Mouse (Mus musculus) limb, embryonic 15.5 days (tissue): ENCODE data around the gene Rab27a. TPM values are rescaled to one million over a fixed set of nuclear protein-coding genes. Genes with fewer than 3 reads are reported as not detected.
"Not testable (repeated sequence)": the region's sequence is repeated elsewhere in the genome, so short reads cannot be mapped to it uniquely, and the experiment has no call there.

Experiments
- ATAC-seq: fragments of 200-750 bp; cut with Nextera tagmentation; 2 replicates; pipeline ENCODE4 v1.8.0; 2017; ENCODE audit warnings: low read depth, moderate TSS enrichment; ENCODE audit not compliant: insufficient number of reproducible peaks, low FRiP score, low TSS enrichment
- H3K27ac ChIP-seq: fragments of 300-500 bp; sonication (generic); 2 replicates; pipeline ENCODE4 v1.5.1; 2015; ENCODE audit warnings: moderate library complexity, mild to moderate bottlenecking, inconsistent platforms
- H3K27me3 ChIP-seq: fragments of 300-500 bp; sonication (generic); 2 replicates; pipeline ENCODE4 v1.6.1; 2015; ENCODE audit warnings: inconsistent platforms
- H3K36me3 ChIP-seq: fragments of 300-500 bp; sonication (generic); 2 replicates; pipeline ENCODE4 v1.6.1; 2015; ENCODE audit warnings: inconsistent platforms
- H3K4me1 ChIP-seq: fragments of 300-500 bp; sonication (generic); 2 replicates; pipeline ENCODE4 v1.6.1; 2015; ENCODE audit warnings: inconsistent platforms
- H3K4me2 ChIP-seq: fragments of 300-500 bp; sonication (generic); 2 replicates; pipeline ENCODE4 v1.6.1; 2015; ENCODE audit warnings: mild to moderate bottlenecking, inconsistent platforms
- H3K4me3 ChIP-seq: fragments of 300-500 bp; sonication (generic); 2 replicates; pipeline ENCODE4 v1.5.1; 2015; ENCODE audit warnings: mild to moderate bottlenecking, inconsistent platforms
- H3K9ac ChIP-seq: fragments of 300-500 bp; sonication (generic); 2 replicates; pipeline ENCODE4 v1.6.1; 2015; ENCODE audit warnings: inconsistent platforms
- H3K9me3 ChIP-seq: fragments of 300-500 bp; sonication (generic); 2 replicates; pipeline ENCODE4 v1.6.1; 2016; ENCODE audit warnings: inconsistent platforms
- WGBS: fragments of 180-500 bp; shearing (Covaris S2); methylation state at CpG from one replicate; pipeline ENCODE4 v1.1.7; 2015; 5-methylcytosine and 5-hydroxymethylcytosine counted together
- polyA plus RNA-seq: library from polyadenylated mRNA; unstranded; fragments of >200 nt; fragmentation: Nextera tagmentation; extraction: Ambion mirVana; gene quantifications from 2 replicates; pipeline ENCODE4 v1.2.1, GENCODE M21; 2015

The Rab27a gene
- polyA plus RNA-seq, 1 experiment from 2014 or later = 7.1 TPM

DNA sequence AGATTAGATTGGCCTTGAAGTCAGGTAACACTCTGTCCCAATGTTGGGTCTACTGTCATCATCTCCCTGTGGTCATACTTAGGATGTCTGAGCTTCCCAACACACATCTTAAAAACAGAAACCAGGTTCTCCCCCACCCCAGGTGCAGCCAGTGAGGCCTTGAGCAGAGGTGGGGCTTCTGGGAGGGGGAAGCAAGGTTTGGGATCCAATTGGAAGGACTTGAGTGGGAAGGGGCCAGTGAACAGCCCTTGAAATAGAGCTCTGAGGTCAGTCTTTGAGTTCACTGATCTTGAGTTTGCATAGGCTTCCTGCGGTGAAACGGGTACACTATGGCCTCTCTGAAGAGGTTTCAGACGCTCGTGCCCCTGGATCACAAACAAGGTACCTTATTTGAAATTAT is 57.5 kb downstream of the Rab27a start, which contains the start of gene Gm20509:
TSS of gene Gm20509 (plus strand) at position 290 of the 400 bp plus-strand sequence.
- peak within 1 kb of the TSS; percentile 88 for H3K4me2 ChIP-seq
- peak within 1 kb of the TSS; percentile 28; the same call in 1 of the 2 replicates for H3K9ac ChIP-seq
- H3K36me3 ChIP-seq = no peaks in the 10 kb centered on the region
- ATAC-seq = no peak
- H3K9me3 ChIP-seq = no peaks in the 10 kb centered on the region
- peaks cover 10% of the 10 kb centered on the region for H3K4me1 ChIP-seq
- peak within 1 kb of the TSS; percentile 42 for H3K4me3 ChIP-seq
- no peak within 1 kb of the TSS for H3K27ac ChIP-seq
- 95% methylated on average over 4 of the region's 4 CpGs for WGBS
- H3K27me3 ChIP-seq = peaks cover 26% of the 10 kb centered on the region

DNA sequence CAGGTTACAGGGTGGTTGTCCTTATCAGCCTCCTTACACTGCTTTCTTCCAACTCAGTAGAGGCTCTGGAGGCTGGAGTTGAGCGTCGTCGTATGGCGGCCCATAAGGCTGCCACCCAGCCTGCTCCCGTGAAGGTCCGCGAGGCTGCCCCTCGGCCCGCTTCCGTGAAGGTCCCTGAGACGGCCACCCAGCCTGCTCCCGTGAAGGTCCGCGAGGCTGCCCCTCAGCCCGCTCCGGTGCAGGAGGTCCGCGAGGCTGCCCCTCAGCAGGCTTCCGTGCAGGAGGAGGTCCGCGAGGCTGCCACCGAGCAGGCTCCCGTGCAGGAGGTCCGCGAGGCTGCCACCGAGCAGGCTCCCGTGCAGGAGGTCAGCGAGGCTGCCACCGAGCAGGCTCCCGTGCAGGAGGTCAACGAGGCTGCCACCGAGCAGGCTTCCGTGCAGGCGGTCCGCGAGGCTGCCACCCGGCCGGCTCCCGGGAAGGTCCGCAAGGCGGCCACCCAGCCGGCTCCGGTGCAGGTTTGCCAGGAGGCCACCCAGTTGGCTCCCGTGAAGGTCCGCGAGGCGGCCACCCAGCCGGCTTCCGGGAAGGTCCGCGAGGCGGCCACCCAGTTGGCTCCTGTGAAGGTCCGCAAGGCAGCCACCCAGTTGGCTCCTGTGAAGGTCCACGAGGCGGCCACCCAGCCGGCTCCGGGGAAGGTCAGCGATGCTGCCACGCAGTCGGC is 58.7 kb downstream of the Rab27a start:
- Histone ChIP-seq H3K9me3 (no peaks in the 10 kb centered on the region), H3K36me3 (no peaks in the 10 kb centered on the region), H3K4me1 (peaks cover 10% of the 10 kb centered on the region), H3K4me2 (peak overlapping the region; percentile 88), H3K9ac (peak overlapping the region; percentile 28; the same call in 1 of the 2 replicates), H3K4me3 (peak overlapping the region; percentile 42), H3K27me3 (peaks cover 26% of the 10 kb centered on the region), H3K27ac (no peak overlapping the region)
- ATAC-seq = no peak
- 4% methylated on average over 60 of the region's 60 CpGs for WGBS

DNA sequence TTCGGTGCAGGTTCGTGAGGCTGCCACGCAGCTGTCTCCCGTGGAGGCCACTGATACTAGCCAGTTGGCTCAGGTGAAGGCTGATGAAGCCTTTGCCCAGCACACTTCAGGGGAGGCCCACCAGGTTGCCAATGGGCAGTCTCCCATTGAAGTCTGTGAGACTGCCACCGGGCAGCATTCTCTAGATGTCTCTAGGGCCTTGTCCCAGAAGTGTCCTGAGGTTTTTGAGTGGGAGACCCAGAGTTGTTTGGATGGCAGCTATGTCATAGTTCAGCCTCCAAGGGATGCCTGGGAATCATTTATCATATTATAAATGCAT is 59.2 kb downstream of the Rab27a start:
- Histone ChIP-seq H3K36me3 (no peaks in the 10 kb centered on the region), H3K4me3 (peak overlapping the region; percentile 42), H3K4me2 (peak overlapping the region; percentile 88), H3K4me1 (peaks cover 10% of the 10 kb centered on the region), H3K9me3 (no peaks in the 10 kb centered on the region), H3K27me3 (peaks cover 26% of the 10 kb centered on the region), H3K27ac (no peak overlapping the region), H3K9ac (peak overlapping the region; percentile 28; the same call in 1 of the 2 replicates)
- no peak for ATAC-seq
- WGBS = 31% methylated on average over 5 of the region's 5 CpGs

DNA sequence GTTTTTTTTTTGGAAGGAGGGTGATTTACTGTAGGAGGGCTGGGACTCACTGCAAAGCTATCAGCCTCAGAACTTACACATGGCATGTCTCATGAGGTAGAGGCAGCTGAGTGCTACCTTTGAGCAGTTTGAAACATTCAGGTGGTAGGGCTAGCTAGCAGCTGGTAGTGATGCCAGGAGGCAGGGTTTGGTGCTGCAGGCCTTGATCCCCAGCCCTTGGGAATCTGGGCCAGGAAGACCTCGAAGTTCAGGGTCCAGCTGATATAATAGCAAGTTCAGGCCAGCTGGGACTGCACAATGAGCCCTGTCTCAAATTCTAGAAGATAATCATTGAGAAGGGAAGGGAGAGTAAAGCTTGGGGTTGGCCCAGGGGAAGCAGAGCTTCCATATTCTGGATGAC is 60.5 kb downstream of the Rab27a start:
- Histone ChIP-seq H3K4me2 (no peak overlapping the region), H3K9ac (no peak overlapping the region), H3K36me3 (no peaks in the 10 kb centered on the region), H3K4me3 (no peak overlapping the region), H3K27me3 (peaks cover 26% of the 10 kb centered on the region), H3K9me3 (no peaks in the 10 kb centered on the region), H3K4me1 (peaks cover 10% of the 10 kb centered on the region), H3K27ac (no peak overlapping the region)
- 71% methylated on average over 1 of the region's 1 CpGs for WGBS
- ATAC-seq = no peak

DNA sequence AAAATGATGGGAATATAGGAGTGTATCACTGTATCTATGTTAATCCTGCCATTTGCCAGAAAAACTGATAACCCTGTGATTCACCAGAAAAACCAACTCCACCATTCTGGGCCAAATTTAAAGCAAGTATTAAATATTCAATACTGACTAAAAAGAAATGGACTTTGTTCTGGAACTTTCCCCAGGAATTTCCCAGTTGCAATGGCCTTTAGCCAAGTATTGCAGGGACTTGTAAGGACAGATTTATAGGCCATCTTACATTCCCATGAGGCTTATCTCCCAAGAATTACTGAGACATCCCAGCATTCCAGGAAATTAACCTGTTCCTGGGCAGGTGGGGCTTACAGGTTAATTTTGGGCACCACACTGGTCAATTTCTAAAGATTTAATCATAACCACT is 61.1 kb downstream of the Rab27a start:
- peaks cover 26% of the 10 kb centered on the region for H3K27me3 ChIP-seq
- no peak for ATAC-seq

DNA sequence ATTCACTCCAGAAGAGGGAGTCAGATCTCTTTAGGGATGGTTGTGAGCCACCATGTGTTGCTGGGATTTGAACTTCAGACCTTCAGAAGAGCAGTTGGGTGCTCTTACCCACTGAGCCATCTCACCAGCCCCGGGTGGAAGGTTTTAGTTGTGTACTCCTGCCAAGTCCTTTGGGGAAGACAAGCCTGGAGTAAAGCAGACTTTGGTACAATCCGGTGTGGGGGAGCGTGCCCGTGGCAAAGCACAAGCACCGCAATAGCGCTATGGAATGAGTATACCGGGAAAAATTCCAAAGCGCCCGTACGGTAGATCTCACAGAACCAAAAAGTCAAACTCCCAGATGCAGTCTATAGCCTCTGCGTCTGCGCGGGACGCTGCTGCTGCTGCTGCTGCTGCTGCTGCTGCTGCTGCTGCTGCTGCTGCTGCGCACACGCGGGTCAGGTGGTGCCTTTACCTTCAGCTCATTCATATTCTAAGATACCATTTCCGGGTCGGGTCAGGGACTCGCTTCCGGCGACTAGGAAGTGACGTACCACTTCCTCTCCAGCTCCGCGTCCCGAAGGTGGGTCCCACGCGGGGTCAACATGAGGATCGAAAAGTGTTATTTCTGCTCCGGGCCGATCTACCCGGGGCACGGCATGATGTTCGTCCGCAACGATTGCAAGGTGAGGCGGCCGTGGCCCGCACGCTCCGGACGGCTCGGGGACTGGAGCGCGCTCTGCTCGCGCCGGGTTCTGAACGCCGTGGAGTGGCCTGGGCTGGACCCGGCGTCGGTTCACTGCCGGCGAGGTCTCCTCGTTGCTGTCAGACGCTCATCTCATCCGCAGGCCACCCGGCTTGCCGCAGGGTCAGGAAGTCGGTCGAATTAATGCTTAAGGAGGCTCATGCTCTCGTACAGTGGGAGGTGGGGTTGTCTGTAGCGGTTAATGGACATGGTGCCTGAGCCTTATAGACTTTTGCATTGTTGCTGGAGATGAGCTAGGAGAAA is 68.6 kb downstream of the Rab27a start, which contains the start of gene Rsl24d1:
TSS of gene Rsl24d1 (plus strand) at position 508 of the 988 bp plus-strand sequence.
- H3K9me3 ChIP-seq = no peaks in the 10 kb centered on the region
- H3K27me3 ChIP-seq = no peaks in the 10 kb centered on the region; the same call in 1 of the 2 replicates
- ATAC-seq = peak; percentile 90
- peak within 1 kb of the TSS; percentile 61 for H3K4me2 ChIP-seq
- WGBS = under 1% methylated on average over 64 of the region's 64 CpGs
- H3K36me3 ChIP-seq = peaks cover 29% of the 10 kb centered on the region
- peak within 1 kb of the TSS; percentile 70 for H3K9ac ChIP-seq
- H3K4me3 ChIP-seq = peak within 1 kb of the TSS; percentile 97
- H3K4me1 ChIP-seq = peaks cover 12% of the 10 kb centered on the region; the same call in 1 of the 2 replicates
- H3K27ac ChIP-seq = peak within 1 kb of the TSS; percentile 82

More for the DNA sequence above, 61.1 kb downstream of the Rab27a start:
- H3K27ac ChIP-seq = no peak overlapping the region
- no peaks in the 10 kb centered on the region for H3K36me3 ChIP-seq
- H3K4me3 ChIP-seq = no peak overlapping the region
- peaks cover 10% of the 10 kb centered on the region for H3K4me1 ChIP-seq
- no peak overlapping the region for H3K4me2 ChIP-seq
- H3K9ac ChIP-seq = no peak overlapping the region
- H3K9me3 ChIP-seq = no peaks in the 10 kb centered on the region

DNA sequence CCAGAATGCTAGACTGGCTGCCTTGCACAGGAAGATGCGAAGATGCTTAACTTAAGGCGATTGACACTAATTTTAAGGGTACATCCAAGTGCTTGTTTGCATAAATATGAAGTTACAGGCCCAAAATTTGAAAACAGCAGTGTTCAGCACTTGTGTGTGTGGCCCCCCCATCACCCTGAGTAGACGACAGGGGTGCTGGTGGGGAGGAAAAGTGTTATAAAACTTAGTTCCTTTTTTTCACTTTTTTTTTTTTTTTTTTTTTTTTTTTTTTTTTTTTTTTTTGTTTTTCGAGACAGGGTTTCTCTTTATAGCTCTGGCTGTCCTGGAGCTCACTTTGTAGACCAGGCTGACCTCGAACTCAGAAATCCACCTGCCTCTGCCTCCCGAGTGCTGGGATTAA is 72.0 kb downstream of the Rab27a start:
- 84% methylated on average over 5 of the region's 6 CpGs for WGBS
- H3K4me3 ChIP-seq, H3K27me3 ChIP-seq, H3K9ac ChIP-seq, H3K27ac ChIP-seq, H3K4me2 ChIP-seq, H3K9me3 ChIP-seq, ATAC-seq: not testable (repeated sequence)
- peaks cover 12% of the 10 kb centered on the region; the same call in 1 of the 2 replicates for H3K4me1 ChIP-seq
- H3K36me3 ChIP-seq = peaks cover 54% of the 10 kb centered on the region

DNA sequence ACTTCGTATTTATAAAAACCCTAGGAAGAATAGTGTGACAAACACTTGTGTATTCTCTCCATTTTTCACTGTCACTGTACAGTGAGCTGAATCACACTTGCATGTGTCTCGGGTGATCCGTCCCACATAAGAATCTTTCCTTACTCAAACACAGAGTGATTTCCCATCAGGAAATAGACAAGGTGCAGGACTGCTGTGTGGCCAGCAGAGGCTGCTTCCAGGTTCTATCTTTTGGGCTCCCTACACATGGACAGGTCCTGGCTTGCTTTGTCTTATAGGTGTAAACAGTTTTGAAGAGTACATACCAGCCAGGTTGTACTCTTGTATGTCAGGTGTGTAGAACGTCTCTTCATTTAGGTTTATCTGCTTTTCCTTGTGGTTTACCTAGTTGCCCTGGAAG is 73.4 kb downstream of the Rab27a start:
- Histone ChIP-seq H3K4me3 (no peak overlapping the region), H3K36me3 (peaks cover 57% of the 10 kb centered on the region), H3K4me1 (peaks cover 9% of the 10 kb centered on the region; the same call in 1 of the 2 replicates), H3K27ac (no peak overlapping the region), H3K4me2 (no peak overlapping the region), H3K9ac (no peak overlapping the region), H3K9me3 (no peaks in the 10 kb centered on the region), H3K27me3 (no peaks in the 10 kb centered on the region)
- no peak for ATAC-seq
- 78% methylated on average over 4 of the region's 4 CpGs for WGBS

DNA sequence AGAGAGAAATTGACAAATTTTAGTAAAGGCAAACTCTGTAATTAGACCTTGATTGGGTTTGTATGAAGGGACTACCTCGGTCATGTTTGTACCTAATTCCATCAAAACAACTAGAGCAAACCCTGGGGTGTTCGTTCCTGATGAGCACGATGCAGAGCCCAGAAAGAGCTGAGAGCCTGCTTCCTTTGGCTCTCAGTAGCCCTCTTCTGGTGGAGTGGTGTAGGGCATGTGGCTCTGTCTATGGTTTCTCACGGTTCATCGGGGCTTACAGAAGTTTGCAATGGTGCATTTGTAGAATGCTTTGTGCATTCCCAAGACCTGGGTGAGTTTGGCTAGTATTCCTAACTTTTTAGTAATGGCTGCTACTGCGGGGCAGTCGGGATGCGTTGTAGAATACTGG is 77.1 kb downstream of the Rab27a start:
- Histone ChIP-seq H3K9ac (no peak overlapping the region), H3K9me3 (no peaks in the 10 kb centered on the region), H3K27me3 (no peaks in the 10 kb centered on the region), H3K4me2 (no peak overlapping the region), H3K36me3 (peaks cover 74% of the 10 kb centered on the region), H3K27ac (no peak overlapping the region), H3K4me3 (no peak overlapping the region), H3K4me1 (no peaks in the 10 kb centered on the region)
- WGBS = 72% methylated on average over 8 of the region's 8 CpGs
- no peak for ATAC-seq

DNA sequence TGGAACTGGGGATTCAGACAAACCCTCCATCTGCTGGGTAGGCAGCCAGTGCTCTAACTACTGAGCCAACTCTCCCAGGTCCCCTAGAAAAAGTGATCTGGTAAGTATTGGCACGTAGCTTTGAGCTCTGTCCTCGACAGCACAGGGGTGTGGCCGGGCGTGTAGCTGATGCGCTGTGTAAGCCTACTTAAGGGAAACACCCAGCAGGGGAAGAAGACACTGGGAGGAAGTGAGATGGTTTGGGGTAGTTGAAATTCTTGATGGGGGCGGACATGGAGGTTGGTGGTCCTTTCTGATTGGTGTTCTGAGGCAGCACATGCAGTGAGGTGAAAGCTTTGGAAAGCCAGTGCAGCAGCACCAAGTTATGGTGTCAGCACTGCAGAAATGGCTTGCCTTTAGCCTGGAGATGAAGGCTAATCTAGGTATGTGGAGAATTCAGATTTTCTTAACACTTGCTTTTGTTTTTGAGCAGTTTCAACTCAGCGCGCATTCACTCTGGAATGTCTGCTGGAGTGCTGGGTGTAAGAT is 80.5 kb downstream of the Rab27a start:
- Histone ChIP-seq H3K27ac (no peak overlapping the region), H3K9me3 (no peaks in the 10 kb centered on the region), H3K4me1 (no peaks in the 10 kb centered on the region), H3K36me3 (peaks cover 87% of the 10 kb centered on the region), H3K9ac (no peak overlapping the region), H3K27me3 (no peaks in the 10 kb centered on the region), H3K4me3 (no peak overlapping the region), H3K4me2 (no peak overlapping the region)
- ATAC-seq = no peak
- WGBS = 89% methylated on average over 8 of the region's 8 CpGs

DNA sequence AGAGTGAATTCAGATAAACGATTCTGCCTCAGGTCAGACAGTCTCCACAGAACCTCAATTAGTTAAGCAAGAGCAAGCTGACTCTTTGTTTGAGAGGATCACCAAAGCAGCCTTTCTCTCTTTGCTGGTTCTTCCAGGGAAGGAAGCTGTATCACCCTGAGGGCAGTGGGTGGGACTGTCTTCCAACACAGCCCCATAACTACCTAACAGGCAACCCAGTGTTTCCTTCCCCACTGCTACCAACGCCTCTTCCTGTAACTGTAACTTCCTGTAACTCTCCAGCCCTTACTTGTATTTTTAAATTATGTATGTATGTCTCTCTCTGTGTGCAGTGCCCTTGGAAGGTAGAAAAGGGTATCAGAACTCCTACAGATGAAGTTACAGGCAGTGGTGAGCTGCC is 82.8 kb downstream of the Rab27a start:
- H3K27ac ChIP-seq = no peak overlapping the region
- H3K27me3 ChIP-seq = no peaks in the 10 kb centered on the region
- H3K9me3 ChIP-seq = no peaks in the 10 kb centered on the region
- no peaks in the 10 kb centered on the region for H3K4me1 ChIP-seq
- ATAC-seq = no peak
- no peak overlapping the region for H3K9ac ChIP-seq
- H3K4me3 ChIP-seq = no peak overlapping the region
- 87% methylated on average over 2 of the region's 2 CpGs for WGBS
- no peak overlapping the region for H3K4me2 ChIP-seq
- peaks cover 71% of the 10 kb centered on the region for H3K36me3 ChIP-seq
